Mouse (Mus musculus): ENCODE results near the gene Prrg4.
"Not testable (repeated sequence)": the region's sequence is repeated elsewhere in the genome, so short reads cannot be mapped to it uniquely, and the experiment has no call there.

GRCm38 (mm10) chr2:104858083-104858482 is 8.4 kb upstream of the Prrg4 start:
- not testable (repeated sequence) for TF ChIP-seq HCFC1 (IDR thresholded peaks at IDR 0.05; ENCODE audit: low read depth, low read length); SMC3 (IDR thresholded peaks at IDR 0.05; ENCODE audit: low read depth, low read length); EP300 (IDR thresholded peaks at IDR 0.05; ENCODE audit: low read depth in 1 of 2, low read length in 2 of 2); POLR2AphosphoS2 (IDR thresholded peaks at IDR 0.05; ENCODE audit: low read length); ZMIZ1 (IDR thresholded peaks at IDR 0.05; ENCODE audit: low read depth, low read length); NRF1 (IDR thresholded peaks at IDR 0.05; ENCODE audit: insufficient read depth, low read depth, low read length, poor library complexity, severe bottlenecking); GATA1 (IDR thresholded peaks at IDR 0.05; ENCODE audit: low read depth, low read length); MAFK (IDR thresholded peaks at IDR 0.05; ENCODE audit: borderline replicate concordance, low read depth, low read length); TCF12 (IDR thresholded peaks at IDR 0.05; ENCODE audit: low read depth, low read length); ELF1 (IDR thresholded peaks at IDR 0.05; ENCODE audit: low read depth, low read length); CTCF (IDR thresholded peaks at IDR 0.05 in 2 of 3, conservative IDR thresholded peaks at IDR 0.05 in 1 of 3; ENCODE audit: control insufficient read depth in 1 of 3, insufficient read depth in 1 of 3, low read depth in 2 of 3, low read length in 3 of 3, poor library complexity in 1 of 3, severe bottlenecking in 1 of 3); E2F4 (IDR thresholded peaks at IDR 0.05; ENCODE audit: borderline replicate concordance, low read depth, low read length); MAX (IDR thresholded peaks at IDR 0.05; ENCODE audit: low read length)

Data from MEL (cell line).